Mouse (Mus musculus): ENCODE results near the gene Phactr2.
A peak's percentile ranks its signal among the peaks of the same experiment; 100 is the strongest.

Gene Phactr2

GRCm38 (mm10) chr10:13388116-13388922, 85.9 kb downstream of the Phactr2 start:
- DNase-seq = peak; percentile 41

GRCm38 (mm10) chr10:13384866-13385265, 89.3 kb downstream of the Phactr2 start:
- DNase-seq = no peak

GRCm38 (mm10) chr10:13377895-13378294, 96.3 kb downstream of the Phactr2 start:
- no peak for DNase-seq

GRCm38 (mm10) chr10:13376428-13377260, 97.6 kb downstream of the Phactr2 start:
- DNase-seq = no peak

- DNase-seq = peak; percentile 44
Observed at GRCm38 (mm10) chr10:13375820-13376219, 98.4 kb downstream of the Phactr2 start.

- no peak for DNase-seq
Observed at GRCm38 (mm10) chr10:13369581-13370375, 104.4 kb downstream of the Phactr2 start.

- DNase-seq = no peak
Observed at GRCm38 (mm10) chr10:13364286-13364580, 110.0 kb downstream of the Phactr2 start.

- DNase-seq = no peak
Observed at GRCm38 (mm10) chr10:13363499-13364285, 110.5 kb downstream of the Phactr2 start.

- no peak for DNase-seq
Observed at GRCm38 (mm10) chr10:13360913-13361312, 113.3 kb downstream of the Phactr2 start.

GRCm38 (mm10) chr10:13359846-13360245, 114.4 kb downstream of the Phactr2 start:
- DNase-seq = no peak

GRCm38 (mm10) chr10:13358679-13359078, 115.5 kb downstream of the Phactr2 start:
- DNase-seq = no peak

- no peak for DNase-seq
Observed at GRCm38 (mm10) chr10:13346609-13347290, 127.5 kb downstream of the Phactr2 start.

GRCm38 (mm10) chr10:13340583-13340982, 133.6 kb downstream of the Phactr2 start:
- no peak for DNase-seq

- DNase-seq = no peak
Observed at GRCm38 (mm10) chr10:13336964-13337363, 137.2 kb downstream of the Phactr2 start.

- no peak for DNase-seq
Observed at GRCm38 (mm10) chr10:13335814-13336213, 138.4 kb downstream of the Phactr2 start.

- no peak for DNase-seq
Observed at GRCm38 (mm10) chr10:13335347-13335746, 138.9 kb downstream of the Phactr2 start.

GRCm38 (mm10) chr10:13333781-13334180, 140.4 kb downstream of the Phactr2 start:
- no peak for DNase-seq

- DNase-seq = no peak
Observed at GRCm38 (mm10) chr10:13332985-13333384, 141.2 kb downstream of the Phactr2 start.

GRCm38 (mm10) chr10:13331405-13332032, 142.7 kb downstream of the Phactr2 start:
- no peak for DNase-seq

GRCm38 (mm10) chr10:13328602-13329001, 145.6 kb downstream of the Phactr2 start:
- DNase-seq = no peak

- no peak for DNase-seq
Observed at GRCm38 (mm10) chr10:13326149-13326873, 147.9 kb downstream of the Phactr2 start.
